16 mouse cellular contexts compared by ENCODE assay signal in the genomic region with DNA sequence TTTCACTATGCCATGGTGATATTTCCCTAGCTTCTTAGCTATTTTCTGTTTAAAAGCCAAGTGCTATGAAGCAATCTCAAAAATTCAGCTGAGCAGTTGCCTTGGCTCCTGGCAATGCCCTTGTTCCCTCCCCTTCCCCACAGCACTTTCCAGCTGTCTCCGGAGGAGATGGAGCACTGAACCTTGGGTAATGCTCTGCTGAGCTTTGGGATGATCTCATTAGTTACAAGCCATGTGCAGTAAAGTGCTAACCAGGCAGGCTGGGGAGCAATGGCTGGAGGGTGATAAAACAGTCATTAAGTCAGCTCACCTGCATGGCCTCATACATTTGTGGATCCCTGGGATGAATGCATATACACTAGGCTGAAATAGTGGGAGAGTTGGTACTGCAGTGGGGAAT.
DNase-seq lines count a peak whose midpoint lies in the region; ATAC-seq lines count a peak whose summit lies in the region.
"Had no signal": no experiment of that assay in that cellular context is flagged by ENCODE, and none has a peak within 500 bp of the region (broad histone marks: within the 10 kb centered on the region; RNA-seq: fewer than 3 reads in every experiment).

No protein-coding gene starts in this region.

- ATAC-seq in midbrain, embryonic 13.5 days = peak; percentile 58
- ATAC-seq in midbrain, embryonic 11.5 days (ENCODE audit: low FRiP score) = no peak
- ATAC-seq in midbrain, embryonic 15.5 days (replicated peaks) = peak; percentile 54
- ATAC-seq: Patski had no signal

- no peaks in the 10 kb centered on the region for H3K4me1 ChIP-seq in midbrain, embryonic 13.5 days (replicated peaks)
- no peaks in the 10 kb centered on the region for H3K4me1 ChIP-seq in midbrain, embryonic 11.5 days (ENCODE audit: control insufficient read depth, insufficient read depth, low read length)
- no peaks in the 10 kb centered on the region for H3K4me1 ChIP-seq in midbrain, embryonic 15.5 days
- H3K4me1 ChIP-seq: lung, embryonic 15.5 days; midbrain, embryonic 12.5 days had no signal

- H3K36me3 ChIP-seq in midbrain, embryonic 13.5 days = no peaks in the 10 kb centered on the region
- no peaks in the 10 kb centered on the region for H3K36me3 ChIP-seq in midbrain, embryonic 11.5 days (ENCODE audit: control insufficient read depth, insufficient read depth, low read length)
- H3K36me3 ChIP-seq in midbrain, embryonic 15.5 days (replicated peaks) = no peaks in the 10 kb centered on the region
- H3K36me3 ChIP-seq: lung, embryonic 15.5 days; midbrain, embryonic 12.5 days had no signal

- 20% methylated on average over 1 of the region's 1 CpGs for WGBS in midbrain, embryonic 13.5 days
- 35% methylated on average over 1 of the region's 1 CpGs for WGBS in midbrain, embryonic 11.5 days
- WGBS in midbrain, embryonic 15.5 days = 22% methylated on average over 1 of the region's 1 CpGs

- no peak overlapping the region for H3K4me2 ChIP-seq in midbrain, embryonic 13.5 days (replicated peaks)
- H3K4me2 ChIP-seq in midbrain, embryonic 11.5 days = no peak overlapping the region
- no peak overlapping the region for H3K4me2 ChIP-seq in midbrain, embryonic 15.5 days
- H3K4me2 ChIP-seq: lung, embryonic 15.5 days; midbrain, embryonic 12.5 days had no signal

- H3K9me3 ChIP-seq in midbrain, embryonic 13.5 days = no peaks in the 10 kb centered on the region
- H3K9me3 ChIP-seq in midbrain, embryonic 11.5 days (ENCODE audit: control insufficient read depth, low read length) = no peaks in the 10 kb centered on the region
- no peaks in the 10 kb centered on the region for H3K9me3 ChIP-seq in midbrain, embryonic 15.5 days
- H3K9me3 ChIP-seq: lung, embryonic 15.5 days; midbrain, embryonic 12.5 days had no signal

- H3K27me3 ChIP-seq in midbrain, embryonic 13.5 days = no peaks in the 10 kb centered on the region
- H3K27me3 ChIP-seq in midbrain, embryonic 11.5 days (ENCODE audit: control insufficient read depth, insufficient read depth, low read length) = no peaks in the 10 kb centered on the region
- no peaks in the 10 kb centered on the region for H3K27me3 ChIP-seq in midbrain, embryonic 15.5 days (replicated peaks)
- H3K27me3 ChIP-seq: CH12.LX; lung, embryonic 15.5 days; midbrain, embryonic 12.5 days had no signal

- H3K4me3 ChIP-seq in midbrain, embryonic 13.5 days (replicated peaks) = no peak overlapping the region
- H3K4me3 ChIP-seq in midbrain, embryonic 11.5 days (ENCODE audit: low read depth, low read length) = no peak overlapping the region
- H3K4me3 ChIP-seq in midbrain, embryonic 15.5 days = no peak overlapping the region
- H3K4me3 ChIP-seq: heart, adult 2 months; lung, embryonic 15.5 days; midbrain, embryonic 12.5 days had no signal

- no peak overlapping the region for H3K9ac ChIP-seq in midbrain, embryonic 13.5 days (replicated peaks)
- no peak overlapping the region for H3K9ac ChIP-seq in midbrain, embryonic 11.5 days (ENCODE audit: low read length)
- H3K9ac ChIP-seq in midbrain, embryonic 15.5 days = no peak overlapping the region
- H3K9ac ChIP-seq: lung, embryonic 15.5 days; midbrain, embryonic 12.5 days had no signal

- no peak overlapping the region for H3K27ac ChIP-seq in midbrain, embryonic 13.5 days
- H3K27ac ChIP-seq in midbrain, embryonic 11.5 days (ENCODE audit: low read depth, low read length) = no peak overlapping the region
- no peak overlapping the region for H3K27ac ChIP-seq in midbrain, embryonic 15.5 days
- H3K27ac ChIP-seq: heart, adult 2 months; lung, embryonic 15.5 days; midbrain, embryonic 12.5 days had no signal

- DNase-seq in heart, postnatal 4 days = peak; percentile 4
- DNase-seq in heart, adult 9 months (ENCODE audit: low spot score in 2 of 2) = no peak
- no peak for DNase-seq in midbrain, embryonic 11.5 days (ENCODE audit: low spot score, missing footprints)
- DNase-seq in left cerebral cortex, adult 11 months (ENCODE audit: low spot score) = no peak
- DNase-seq in spleen, postnatal 36 days (ENCODE audit: low spot score in 2 of 2) = no peak
- DNase-seq: adrenal gland, adult 2 months; kidney, postnatal 14 days; right cerebral cortex, postnatal 14 days; thymus, postnatal 36 days had no signal
